Mouse (Mus musculus) hindbrain, embryonic 13.5 days (tissue): ENCODE data around the gene Itpr3. TPM values are rescaled to one million over a fixed set of nuclear protein-coding genes. Genes with fewer than 3 reads are reported as not detected.
A peak's percentile ranks its signal among the peaks of the same experiment; 100 is the strongest.

Experiments used
- ATAC-seq: fragments of 200-750 bp; cut with Nextera tagmentation; 2 replicates; pipeline ENCODE4 v1.8.0; 2017; ENCODE audit warnings: moderate TSS enrichment; ENCODE audit not compliant: low FRiP score
- H3K27ac ChIP-seq: fragments of 300-500 bp; sonication (generic); 2 replicates; pipeline ENCODE4 v1.5.1; 2015; ENCODE audit warnings: inconsistent platforms, mild to moderate bottlenecking, moderate library complexity
- H3K27me3 ChIP-seq: fragments of 300-500 bp; sonication (generic); 2 replicates; pipeline ENCODE4 v1.6.1; 2015; ENCODE audit warnings: mild to moderate bottlenecking, inconsistent platforms
- H3K36me3 ChIP-seq: fragments of 300-500 bp; sonication (generic); 2 replicates; pipeline ENCODE4 v1.6.1; 2015; ENCODE audit warnings: mild to moderate bottlenecking, inconsistent platforms
- H3K4me1 ChIP-seq: fragments of 300-500 bp; sonication (generic); replicated peaks from 2 replicates; pipeline ENCODE4 v1.6.1; 2015; ENCODE audit warnings: inconsistent platforms
- H3K4me2 ChIP-seq: fragments of 300-500 bp; sonication (generic); 2 replicates; pipeline ENCODE4 v1.6.1; 2015; ENCODE audit warnings: inconsistent platforms, mild to moderate bottlenecking, moderate library complexity
- H3K4me3 ChIP-seq: fragments of 300-500 bp; sonication (generic); 2 replicates; pipeline ENCODE4 v1.5.1; 2015; ENCODE audit warnings: mild to moderate bottlenecking, inconsistent platforms
- H3K9ac ChIP-seq: fragments of 300-500 bp; sonication (generic); 2 replicates; pipeline ENCODE4 v1.6.1; 2015; ENCODE audit warnings: mild to moderate bottlenecking, inconsistent platforms
- H3K9me3 ChIP-seq: fragments of 300-500 bp; sonication (generic); 2 replicates; pipeline ENCODE4 v1.6.1; 2016; ENCODE audit warnings: inconsistent platforms
- WGBS: fragments of 180-500 bp; shearing (Covaris S2); methylation state at CpG from one replicate; pipeline ENCODE4 v1.1.7; 2015; 5-methylcytosine and 5-hydroxymethylcytosine counted together
- polyA plus RNA-seq: library from polyadenylated mRNA; unstranded; fragments of >200 nt; fragmentation: Nextera tagmentation; extraction: Ambion mirVana; gene quantifications from 2 replicates; pipeline ENCODE4 v1.2.1, GENCODE M21; 2015

Gene Itpr3
- polyA plus RNA-seq, 1 experiment from 2014 or later = 1.1 TPM

DNA sequence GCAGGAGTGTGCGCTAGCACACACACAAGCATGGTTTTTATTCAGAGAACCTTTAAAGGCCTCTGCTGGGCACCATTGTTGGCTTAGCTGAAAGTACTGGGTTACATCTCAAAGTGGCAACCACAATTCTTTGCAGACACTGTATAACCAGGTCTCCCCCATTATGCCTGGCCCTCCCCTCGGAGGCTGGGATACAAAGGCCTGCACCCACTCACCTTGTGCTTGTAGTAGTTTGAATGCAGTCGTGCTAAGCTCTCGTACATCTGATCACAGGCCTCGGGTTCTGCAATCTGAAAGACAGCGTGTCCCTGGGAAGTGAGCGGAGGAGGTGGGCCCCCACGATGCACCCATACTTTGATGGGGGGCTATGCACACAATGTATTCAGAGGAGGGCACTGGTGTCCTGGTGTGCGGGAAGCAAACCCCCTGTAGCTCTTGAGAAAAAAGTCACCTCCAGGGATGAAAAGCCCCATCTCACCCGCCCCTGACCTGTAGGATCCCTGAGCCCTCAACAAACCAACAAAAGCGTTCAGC, 68.6 kb downstream of the Itpr3 start:
- no peak overlapping the region for H3K4me3 ChIP-seq
- no peak overlapping the region for H3K27ac ChIP-seq
- H3K27me3 ChIP-seq = 0 out of 2 replicates have a peak, but pooled peaks cover 12% of the 10 kb centered on the region
- no peaks in the 10 kb centered on the region for H3K9me3 ChIP-seq
- no peak overlapping the region for H3K9ac ChIP-seq
- no peak for ATAC-seq
- no peak overlapping the region for H3K4me2 ChIP-seq
- peaks cover 79% of the 10 kb centered on the region for H3K4me1 ChIP-seq
- WGBS = 81% methylated on average over 11 of the region's 11 CpGs
- H3K36me3 ChIP-seq = peaks cover 27% of the 10 kb centered on the region

DNA sequence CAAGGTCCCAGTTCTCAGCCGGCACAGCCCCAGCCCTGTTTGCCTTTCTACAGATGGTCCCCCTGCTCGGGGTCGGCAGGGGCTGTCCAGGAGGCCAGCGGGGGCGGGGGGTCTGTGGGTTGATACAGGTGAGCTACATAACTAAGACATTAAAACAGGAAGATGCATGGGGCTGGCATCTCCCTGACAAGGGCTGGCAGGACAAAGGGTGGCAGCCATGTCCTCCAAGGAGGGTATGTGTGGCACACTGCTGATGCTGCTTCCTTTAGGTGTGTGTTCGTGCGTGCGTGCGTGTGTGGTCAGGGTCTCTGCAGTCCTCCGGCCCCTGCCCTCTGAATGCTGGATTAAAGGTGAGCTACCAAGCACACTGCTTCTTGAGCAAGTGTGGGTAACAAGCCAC, 69.9 kb downstream of the Itpr3 start:
- Histone ChIP-seq H3K9me3 (no peaks in the 10 kb centered on the region), H3K4me1 (peaks cover 80% of the 10 kb centered on the region), H3K27me3 (0 out of 2 replicates have a peak, but pooled peaks cover 8% of the 10 kb centered on the region), H3K4me3 (no peak overlapping the region), H3K27ac (peak overlapping the region; percentile 12; the same call in 1 of the 2 replicates), H3K9ac (peak overlapping the region; percentile 61), H3K4me2 (no peak overlapping the region), H3K36me3 (peaks cover 27% of the 10 kb centered on the region)
- ATAC-seq = no peak
- 77% methylated on average over 10 of the region's 10 CpGs for WGBS

DNA sequence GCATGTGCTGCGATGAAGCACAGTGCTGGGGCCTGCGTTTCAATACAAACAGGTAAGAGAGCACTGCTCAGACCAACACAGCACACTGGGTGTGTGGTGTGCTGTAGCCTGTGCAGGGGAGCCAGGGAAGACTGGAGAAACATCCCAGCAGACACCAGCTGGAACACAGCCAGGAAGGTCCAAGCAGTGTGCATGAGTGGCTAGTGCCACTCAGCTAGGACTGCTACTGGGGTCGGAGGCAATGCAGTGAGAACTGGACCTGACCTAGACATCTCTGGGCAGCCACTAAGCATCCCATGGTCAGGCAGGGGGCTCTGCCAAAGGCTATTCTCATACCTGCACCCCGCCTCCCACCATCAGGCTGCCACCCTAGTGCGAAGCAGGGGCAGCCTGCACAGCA, 71.1 kb downstream of the Itpr3 start:
- no peaks in the 10 kb centered on the region for H3K9me3 ChIP-seq
- H3K27me3 ChIP-seq = no peaks in the 10 kb centered on the region
- H3K4me3 ChIP-seq = no peak overlapping the region
- peaks cover 15% of the 10 kb centered on the region for H3K36me3 ChIP-seq
- H3K4me1 ChIP-seq = peaks cover 92% of the 10 kb centered on the region
- no peak for ATAC-seq
- no peak overlapping the region for H3K27ac ChIP-seq
- H3K9ac ChIP-seq = no peak overlapping the region
- H3K4me2 ChIP-seq = no peak overlapping the region
- WGBS = 96% methylated on average over 5 of the region's 5 CpGs

DNA sequence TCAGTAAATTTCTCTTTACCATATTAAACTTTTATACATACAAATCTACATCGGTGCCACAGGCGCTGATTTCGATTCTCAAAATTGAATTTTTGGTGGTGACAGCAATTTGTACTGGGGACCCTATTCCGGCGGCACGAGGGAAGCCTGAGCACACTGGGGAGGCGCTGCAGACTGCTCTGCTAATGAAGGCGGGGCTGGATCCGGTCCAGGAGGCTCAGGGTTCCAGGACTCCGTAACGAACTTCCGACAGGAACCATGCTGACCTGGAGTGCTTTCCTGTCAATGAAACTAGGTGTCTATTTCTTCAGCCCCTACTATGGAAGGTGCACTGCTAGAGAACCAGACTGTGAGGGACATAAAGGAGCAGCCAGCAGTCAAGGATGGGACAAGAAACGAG, 72.2 kb downstream of the Itpr3 start:
- ATAC-seq = no peak
- peaks cover 92% of the 10 kb centered on the region for H3K4me1 ChIP-seq
- no peak overlapping the region for H3K4me3 ChIP-seq
- no peak overlapping the region for H3K4me2 ChIP-seq
- H3K9ac ChIP-seq = peak overlapping the region; percentile 59
- H3K36me3 ChIP-seq = 0 out of 2 replicates have a peak, but pooled peaks cover 4% of the 10 kb centered on the region
- peak overlapping the region; percentile 72; the same call in 1 of the 2 replicates for H3K27ac ChIP-seq
- WGBS = 75% methylated on average over 13 of the region's 13 CpGs
- H3K9me3 ChIP-seq = no peaks in the 10 kb centered on the region
- no peaks in the 10 kb centered on the region for H3K27me3 ChIP-seq

DNA sequence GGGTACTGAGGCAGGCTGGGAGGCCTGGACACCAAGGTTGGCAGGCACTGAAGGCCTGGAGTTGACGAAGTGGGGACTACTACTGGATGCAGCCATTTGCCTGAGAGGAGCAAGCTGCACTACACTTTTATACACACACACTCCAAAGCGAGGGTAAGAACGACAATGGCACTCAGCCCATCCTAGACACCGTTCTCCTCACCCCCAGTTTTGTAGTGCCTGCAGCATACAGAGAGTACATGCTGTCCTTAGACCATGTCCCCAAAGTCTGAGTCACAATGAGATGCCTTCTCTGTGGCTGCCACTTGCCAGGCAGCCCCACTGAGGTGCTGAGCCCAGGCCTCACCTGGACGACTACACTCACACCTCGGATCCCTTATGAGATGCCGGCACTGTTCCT, 72.7 kb downstream of the Itpr3 start:
- peaks cover 89% of the 10 kb centered on the region for H3K4me1 ChIP-seq
- peak overlapping the region; percentile 72 for H3K27ac ChIP-seq
- ATAC-seq = no peak
- H3K27me3 ChIP-seq = no peaks in the 10 kb centered on the region
- WGBS = 81% methylated on average over 7 of the region's 7 CpGs
- H3K36me3 ChIP-seq = 0 out of 2 replicates have a peak, but pooled peaks cover 4% of the 10 kb centered on the region
- H3K9me3 ChIP-seq = no peaks in the 10 kb centered on the region
- H3K9ac ChIP-seq = peak overlapping the region; percentile 59
- no peak overlapping the region for H3K4me3 ChIP-seq
- H3K4me2 ChIP-seq = 0 out of 2 replicates have a peak overlapping the region, but pooled peaks have one; percentile 6

DNA sequence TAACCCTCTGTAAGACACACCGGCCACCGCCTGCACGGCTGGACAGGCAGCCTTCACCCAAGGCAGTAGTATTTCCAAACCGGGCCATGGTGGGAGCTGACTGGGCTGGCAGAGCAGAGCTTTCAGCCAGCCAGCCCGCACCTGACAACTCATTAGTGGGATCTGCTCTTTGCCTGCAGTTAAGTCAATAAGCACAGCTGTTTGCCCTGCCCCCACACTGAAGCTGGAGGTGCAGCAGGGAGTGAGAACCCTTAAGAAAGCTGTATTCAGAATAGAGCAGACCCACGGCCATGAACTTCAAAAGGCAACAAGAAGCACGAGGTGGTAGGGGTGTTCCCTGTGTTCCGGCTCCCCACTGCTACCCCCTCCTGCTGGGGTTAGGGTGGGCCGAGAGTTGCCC, 73.1 kb downstream of the Itpr3 start:
- 57% methylated on average over 9 of the region's 9 CpGs for WGBS
- Histone ChIP-seq H3K4me2 (peak overlapping the region; percentile 6; the same call in 1 of the 2 replicates), H3K27me3 (no peaks in the 10 kb centered on the region), H3K27ac (peak overlapping the region; percentile 72), H3K4me1 (peaks cover 89% of the 10 kb centered on the region), H3K36me3 (0 out of 2 replicates have a peak, but pooled peaks cover 4% of the 10 kb centered on the region), H3K4me3 (no peak overlapping the region), H3K9me3 (no peaks in the 10 kb centered on the region), H3K9ac (peak overlapping the region; percentile 59)
- no peak for ATAC-seq

DNA sequence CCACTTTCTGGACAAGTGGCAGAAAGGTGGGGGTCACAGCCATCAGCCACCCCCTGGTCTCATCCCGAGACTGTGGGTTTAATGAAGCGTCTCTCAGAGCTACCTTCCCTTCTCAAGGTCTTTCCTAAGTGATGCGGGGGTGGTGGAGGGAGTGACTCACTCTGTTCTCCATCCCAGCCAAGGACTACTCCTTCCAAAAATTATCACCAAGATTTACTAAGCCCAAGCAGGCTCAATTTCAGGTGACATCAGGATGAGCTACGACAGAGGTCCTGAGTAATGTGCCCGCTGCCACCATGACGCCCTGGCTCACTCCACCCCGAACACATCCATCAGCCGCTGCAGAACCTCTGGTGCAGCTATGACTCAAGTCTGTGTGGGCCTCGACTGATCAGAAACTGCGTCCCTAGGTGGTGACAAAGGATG, 74.1 kb downstream of the Itpr3 start:
- no peak overlapping the region for H3K4me2 ChIP-seq
- H3K27me3 ChIP-seq = no peaks in the 10 kb centered on the region
- no peak overlapping the region for H3K27ac ChIP-seq
- H3K9me3 ChIP-seq = no peaks in the 10 kb centered on the region
- ATAC-seq = no peak
- WGBS = 79% methylated on average over 10 of the region's 10 CpGs
- peaks cover 82% of the 10 kb centered on the region for H3K4me1 ChIP-seq
- H3K36me3 ChIP-seq = 0 out of 2 replicates have a peak, but pooled peaks cover 4% of the 10 kb centered on the region
- H3K4me3 ChIP-seq = no peak overlapping the region
- H3K9ac ChIP-seq = peak overlapping the region; percentile 59; the same call in 1 of the 2 replicates

DNA sequence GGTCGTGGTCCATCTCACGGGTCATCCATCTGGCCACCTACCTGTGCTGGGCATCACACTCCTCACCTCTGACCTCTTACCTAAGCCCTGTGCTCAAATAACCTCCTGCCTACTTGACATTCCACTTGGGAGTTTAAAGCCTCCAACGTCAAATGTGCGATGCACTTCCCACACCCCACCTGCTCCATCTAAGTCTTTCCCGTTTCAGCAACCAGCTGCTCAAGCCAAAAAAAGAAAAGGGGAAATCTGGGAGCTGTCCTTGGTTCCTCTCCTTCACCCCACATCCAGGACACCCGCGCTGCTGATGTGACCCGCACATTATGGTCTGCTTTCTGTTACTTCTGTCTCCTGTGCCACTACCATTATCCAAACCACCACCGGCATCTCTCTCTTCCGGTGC, 75.1 kb downstream of the Itpr3 start:
- Histone ChIP-seq H3K36me3 (0 out of 2 replicates have a peak, but pooled peaks cover 4% of the 10 kb centered on the region), H3K4me1 (peaks cover 74% of the 10 kb centered on the region), H3K9ac (no peak overlapping the region), H3K4me2 (no peak overlapping the region), H3K9me3 (no peaks in the 10 kb centered on the region), H3K27me3 (no peaks in the 10 kb centered on the region), H3K4me3 (no peak overlapping the region), H3K27ac (no peak overlapping the region)
- no peak for ATAC-seq
- WGBS = 90% methylated on average over 10 of the region's 10 CpGs

DNA sequence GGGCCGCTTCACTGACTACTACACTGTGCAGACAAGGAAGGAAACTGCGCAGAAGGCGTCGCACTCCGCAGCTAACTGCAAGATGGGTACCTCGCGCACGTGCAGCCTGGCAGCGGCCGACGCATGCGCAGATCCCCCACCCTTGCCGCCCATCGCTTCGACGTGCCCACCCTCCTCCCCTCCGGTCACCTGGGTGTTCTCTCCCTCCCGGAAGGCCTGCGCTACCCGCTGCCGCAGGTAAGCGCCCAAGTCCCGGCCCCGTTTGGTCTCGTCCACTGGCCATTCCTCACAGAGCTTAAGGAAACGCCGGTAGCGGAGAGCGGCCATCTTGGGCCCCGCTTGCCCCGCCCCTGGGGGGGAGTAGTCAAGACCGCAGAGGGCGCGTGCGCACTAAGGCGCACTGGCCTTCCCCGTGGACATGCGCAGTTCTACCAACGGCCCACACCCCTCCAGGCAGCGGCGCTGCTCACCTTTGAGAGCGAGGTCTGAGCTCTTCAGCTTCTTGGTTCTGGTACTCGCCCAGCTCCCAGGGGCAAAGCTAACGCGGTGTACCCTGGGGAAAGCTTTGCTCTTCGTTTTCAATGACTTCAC, 76.5 kb downstream of the Itpr3 start, which contains the start of gene Uqcc2:
Gene Uqcc2 (minus strand): TSS at position 366 of the 591 bp plus-strand sequence.
- peak within 1 kb of the TSS; percentile 75 for H3K9ac ChIP-seq
- under 1% methylated on average over 45 of the region's 46 CpGs for WGBS
- H3K27ac ChIP-seq = peak within 1 kb of the TSS; percentile 89
- H3K9me3 ChIP-seq = no peaks in the 10 kb centered on the region
- peak; percentile 90 for ATAC-seq
- no peaks in the 10 kb centered on the region for H3K27me3 ChIP-seq
- H3K4me1 ChIP-seq = peaks cover 65% of the 10 kb centered on the region
- peak within 1 kb of the TSS; percentile 53 for H3K4me3 ChIP-seq
- H3K36me3 ChIP-seq = 0 out of 2 replicates have a peak, but pooled peaks cover 4% of the 10 kb centered on the region
- H3K4me2 ChIP-seq = peak within 1 kb of the TSS; percentile 49

DNA sequence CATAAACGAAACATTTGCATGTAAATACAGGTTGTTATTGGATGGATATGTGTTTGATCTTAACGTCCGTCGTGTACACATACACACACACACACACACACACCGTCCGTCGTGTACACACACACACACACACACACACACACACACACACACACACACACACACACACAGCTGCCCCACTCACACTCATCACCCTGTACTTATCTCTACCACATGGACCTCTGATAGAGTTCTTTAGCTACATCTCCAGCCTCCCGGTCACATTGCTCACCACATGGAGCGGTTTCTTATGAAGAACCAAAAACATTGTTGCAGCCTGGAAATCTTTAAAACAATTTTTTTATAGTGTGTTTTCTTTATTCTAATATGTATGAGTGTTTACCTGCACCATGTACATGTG, 77.1 kb downstream of the Itpr3 start:
- H3K9ac ChIP-seq = peak overlapping the region; percentile 75; the same call in 1 of the 2 replicates
- H3K9me3 ChIP-seq = no peaks in the 10 kb centered on the region
- H3K4me3 ChIP-seq = peak overlapping the region; percentile 53
- H3K4me1 ChIP-seq = peaks cover 65% of the 10 kb centered on the region
- H3K4me2 ChIP-seq = peak overlapping the region; percentile 49
- 33% methylated on average over 9 of the region's 9 CpGs for WGBS
- H3K27me3 ChIP-seq = no peaks in the 10 kb centered on the region
- peak overlapping the region; percentile 89; the same call in 1 of the 2 replicates for H3K27ac ChIP-seq
- 0 out of 2 replicates have a peak, but pooled peaks cover 4% of the 10 kb centered on the region for H3K36me3 ChIP-seq
- peak; percentile 9; the same call in 1 of the 2 replicates for ATAC-seq

DNA sequence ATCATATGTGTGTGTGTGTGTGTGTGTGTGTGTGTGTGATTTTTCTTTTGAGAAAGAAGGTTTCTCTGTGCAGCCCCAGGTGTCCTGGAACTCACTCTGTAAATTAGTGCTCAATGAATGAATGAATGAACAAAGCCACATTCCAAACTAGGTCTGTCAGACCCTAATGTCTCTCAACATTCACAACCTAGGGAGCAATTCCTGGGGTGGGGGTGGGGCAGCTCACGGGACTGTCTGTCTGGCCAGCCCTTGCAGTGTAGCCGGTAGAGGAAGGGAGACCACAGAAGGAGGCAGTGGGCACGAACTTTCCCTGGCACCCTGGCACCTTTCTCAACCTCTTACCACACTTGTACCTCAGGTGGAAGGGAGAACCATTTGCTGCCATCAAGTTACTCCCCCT, 77.6 kb downstream of the Itpr3 start:
- 37% methylated on average over 3 of the region's 3 CpGs for WGBS
- H3K4me1 ChIP-seq = peaks cover 65% of the 10 kb centered on the region

DNA sequence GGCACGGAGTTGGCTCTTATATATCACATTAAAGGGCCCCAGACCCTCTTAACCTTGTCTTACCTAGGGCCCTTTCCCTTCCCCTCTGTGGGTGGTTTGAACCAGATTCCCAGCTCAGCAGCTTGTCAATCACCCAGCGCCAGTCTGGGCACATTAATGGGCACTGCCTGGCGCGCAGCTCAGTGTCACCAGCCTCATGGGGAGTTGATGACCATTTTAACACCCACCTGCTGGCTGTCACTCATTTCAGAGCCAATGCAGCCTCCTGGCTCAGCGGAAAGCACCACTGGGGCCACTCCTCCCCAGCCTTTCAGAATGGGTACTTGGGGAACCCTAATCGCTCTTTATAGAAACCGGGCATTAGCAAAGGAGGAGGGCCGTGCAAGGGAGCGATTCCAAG, 81.3 kb downstream of the Itpr3 start:
- Histone ChIP-seq H3K4me2 (no peak overlapping the region), H3K27ac (peak overlapping the region; percentile 30; the same call in 1 of the 2 replicates), H3K9me3 (no peaks in the 10 kb centered on the region), H3K4me3 (no peak overlapping the region), H3K27me3 (no peaks in the 10 kb centered on the region), H3K36me3 (no peaks in the 10 kb centered on the region), H3K4me1 (peaks cover 59% of the 10 kb centered on the region), H3K9ac (no peak overlapping the region)
- ATAC-seq = no peak
- 53% methylated on average over 9 of the region's 9 CpGs for WGBS

More for the DNA sequence above, 77.6 kb downstream of the Itpr3 start:
- H3K9ac ChIP-seq = no peak overlapping the region
- H3K4me2 ChIP-seq = no peak overlapping the region
- H3K4me3 ChIP-seq = no peak overlapping the region
- H3K27ac ChIP-seq = no peak overlapping the region
- no peaks in the 10 kb centered on the region for H3K27me3 ChIP-seq
- H3K36me3 ChIP-seq = 0 out of 2 replicates have a peak, but pooled peaks cover 4% of the 10 kb centered on the region
- no peak for ATAC-seq
- H3K9me3 ChIP-seq = no peaks in the 10 kb centered on the region
